Mouse (Mus musculus) C2C12 (cell line): ENCODE measurements around the gene Tusc2.

ENCODE experiments used
- CEBPB ChIP-seq: IDR thresholded peaks from one replicate; pipeline ENCODE4 v1.6.1; 2011; ENCODE audit warnings: low read depth, mild to moderate bottlenecking, control low read depth, moderate library complexity
- CTCF ChIP-seq: IDR thresholded peaks from one replicate; pipeline ENCODE4 v1.5.1; 2011; ENCODE audit not compliant: control insufficient read depth, insufficient read depth, insufficient read length
- FOSL1 ChIP-seq: IDR thresholded peaks from one replicate; pipeline ENCODE4 v1.8.0; 2011; ENCODE audit warnings: mild to moderate bottlenecking, low read length; ENCODE audit not compliant: poor library complexity, insufficient read depth, severe bottlenecking
- MAX ChIP-seq: IDR thresholded peaks from one replicate; pipeline ENCODE4 v1.6.1; 2011; ENCODE audit warnings: mild to moderate bottlenecking, control low read depth
- MYOD1 ChIP-seq: IDR thresholded peaks from one replicate; pipeline ENCODE4 v1.6.1; 2011; ENCODE audit warnings: low read depth; ENCODE audit not compliant: control insufficient read depth, insufficient read length
- USF1 ChIP-seq: IDR thresholded peaks from one replicate; pipeline ENCODE4 v1.6.1; 2011; ENCODE audit warnings: low read depth, mild to moderate bottlenecking, control low read depth, moderate library complexity

DNA sequence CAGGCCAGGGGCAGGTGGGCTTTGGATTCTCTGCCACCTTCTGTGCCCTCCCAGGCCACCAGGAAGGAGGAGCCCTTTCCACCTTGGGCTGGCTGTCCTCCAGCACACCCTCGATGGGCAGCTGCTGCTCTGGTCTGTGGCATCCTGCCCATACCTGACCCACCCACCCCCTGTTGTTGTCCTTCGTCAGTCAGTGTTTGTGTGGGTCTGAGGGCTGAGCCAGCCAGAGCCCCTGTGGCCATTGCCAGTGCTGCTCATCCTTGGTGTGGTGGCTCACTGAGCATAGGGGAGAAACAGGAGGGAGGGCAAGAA, 40.7 kb upstream of the Tusc2 start:
- no peak for TF ChIP-seq CTCF
- TF ChIP-seq MAX = no peak
- no peak for TF ChIP-seq USF1
- no peak for TF ChIP-seq MYOD1
- TF ChIP-seq CEBPB = no peak
- no peak for TF ChIP-seq FOSL1
